In the genomic region with DNA sequence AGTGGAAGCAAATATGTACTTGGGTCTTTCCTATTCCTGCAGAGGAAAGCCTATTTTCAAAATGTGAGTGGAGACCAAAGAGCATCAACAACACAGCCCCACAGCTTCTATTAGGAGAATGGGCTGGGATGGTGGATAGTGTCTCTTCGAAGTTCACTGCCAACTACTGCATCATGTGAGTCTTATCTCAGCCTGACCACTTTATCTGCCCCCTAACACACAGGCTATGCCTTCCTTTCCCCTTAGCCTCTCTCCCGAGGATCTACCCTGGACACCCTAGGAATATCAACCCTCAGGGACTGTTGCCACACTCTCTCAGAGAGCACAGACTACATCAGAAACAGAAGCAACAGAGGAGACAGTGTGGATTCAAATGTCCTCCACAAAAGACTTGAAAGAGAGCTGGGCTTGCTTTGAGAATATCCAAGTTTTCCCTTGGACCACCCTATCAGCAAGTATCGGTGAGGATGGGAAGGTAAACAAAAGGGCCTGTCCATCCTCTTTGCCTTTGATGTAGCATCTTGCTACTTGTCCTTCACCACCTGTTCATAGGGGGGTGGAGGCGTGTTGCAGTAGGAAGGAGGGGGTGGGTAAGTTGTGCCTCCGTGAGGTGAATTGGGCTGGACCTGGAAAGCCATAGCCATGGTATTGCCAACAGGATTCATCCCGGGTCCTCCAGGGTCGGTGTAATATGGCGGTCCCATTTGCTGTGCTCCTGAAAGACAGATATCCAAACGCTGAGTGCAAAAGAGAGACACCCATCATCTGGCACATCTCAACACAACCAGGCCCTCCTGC, we compare ENCODE assay signal across 19 mouse cellular contexts. TPM values are rescaled to one million over a fixed set of nuclear protein-coding genes. Genes with fewer than 3 reads are reported as not detected.
A peak's percentile ranks its signal among the peaks of the same experiment; 100 is the strongest.
DNase-seq lines count a peak whose midpoint lies in the region; ATAC-seq lines count a peak whose summit lies in the region.
"Had no signal": no experiment of that assay in that cellular context is flagged by ENCODE, and none has a peak within 500 bp of the region (broad histone marks: within the 10 kb centered on the region; RNA-seq: fewer than 3 reads in every experiment).

No protein-coding gene starts in this region.

- no peak overlapping the region for H3K9ac ChIP-seq in midbrain, embryonic 11.5 days (ENCODE audit: low read length)
- H3K9ac ChIP-seq in midbrain, embryonic 13.5 days (replicated peaks) = no peak overlapping the region
- peak overlapping the region; percentile 58 for H3K9ac ChIP-seq in liver, embryonic 12.5 days
- no peak overlapping the region for H3K9ac ChIP-seq in kidney, embryonic 16.5 days (replicated peaks; ENCODE audit: low read length)
- H3K9ac ChIP-seq: embryonic facial prominence, embryonic 15.5 days; hindbrain, embryonic 12.5 days; limb, embryonic 12.5 days; lung, embryonic 14.5 days; midbrain, embryonic 12.5 days had no signal

- H3K4me2 ChIP-seq in midbrain, embryonic 11.5 days = no peak overlapping the region
- no peak overlapping the region for H3K4me2 ChIP-seq in midbrain, embryonic 13.5 days (replicated peaks)
- H3K4me2 ChIP-seq in liver, embryonic 12.5 days = peak overlapping the region; percentile 53
- H3K4me2 ChIP-seq in kidney, embryonic 16.5 days (replicated peaks; ENCODE audit: low read depth, low read length) = no peak overlapping the region
- H3K4me2 ChIP-seq: embryonic facial prominence, embryonic 15.5 days; hindbrain, embryonic 12.5 days; limb, embryonic 12.5 days; lung, embryonic 14.5 days; midbrain, embryonic 12.5 days had no signal

- intact Hi-C loops in heart, postnatal 25 days (cut with DNase I) = no loop called here

- no peak for ATAC-seq in midbrain, embryonic 11.5 days (ENCODE audit: low FRiP score)
- ATAC-seq in midbrain, embryonic 13.5 days = no peak
- ATAC-seq in liver, embryonic 12.5 days = peak; percentile 98
- peak; percentile 71 for ATAC-seq in megakaryocyte progenitor cell, adult 5-6 weeks (replicated peaks; ENCODE audit: poor library complexity)
- ATAC-seq in kidney, embryonic 16.5 days (ENCODE audit: low FRiP score, low TSS enrichment) = no peak
- ATAC-seq: inflammation-experienced regulatory T-cells, adult 6 months had no signal

- H3K4me1 ChIP-seq in midbrain, embryonic 11.5 days (ENCODE audit: control insufficient read depth, insufficient read depth, low read length) = no peaks in the 10 kb centered on the region
- no peaks in the 10 kb centered on the region for H3K4me1 ChIP-seq in midbrain, embryonic 13.5 days (replicated peaks)
- peaks cover 52% of the 10 kb centered on the region for H3K4me1 ChIP-seq in liver, embryonic 12.5 days
- no peaks in the 10 kb centered on the region for H3K4me1 ChIP-seq in kidney, embryonic 16.5 days (ENCODE audit: insufficient read depth, low read length)
- H3K4me1 ChIP-seq: embryonic facial prominence, embryonic 15.5 days; hindbrain, embryonic 12.5 days; limb, embryonic 12.5 days; midbrain, embryonic 12.5 days had no signal

- no peak overlapping the region for H3K27ac ChIP-seq in midbrain, embryonic 11.5 days (ENCODE audit: low read depth, low read length)
- H3K27ac ChIP-seq in midbrain, embryonic 13.5 days = no peak overlapping the region
- peak overlapping the region; percentile 80 for H3K27ac ChIP-seq in liver, embryonic 12.5 days
- H3K27ac ChIP-seq in kidney, embryonic 16.5 days (ENCODE audit: low read length) = no peak overlapping the region
- H3K27ac ChIP-seq: embryonic facial prominence, embryonic 15.5 days; hindbrain, embryonic 12.5 days; limb, embryonic 12.5 days; midbrain, embryonic 12.5 days had no signal

- H3K27me3 ChIP-seq in midbrain, embryonic 11.5 days (ENCODE audit: control insufficient read depth, insufficient read depth, low read length) = no peaks in the 10 kb centered on the region
- no peaks in the 10 kb centered on the region for H3K27me3 ChIP-seq in midbrain, embryonic 13.5 days
- H3K27me3 ChIP-seq in liver, embryonic 12.5 days (replicated peaks) = no peaks in the 10 kb centered on the region
- no peaks in the 10 kb centered on the region for H3K27me3 ChIP-seq in kidney, embryonic 16.5 days (ENCODE audit: insufficient read depth, low read length)
- H3K27me3 ChIP-seq: embryonic facial prominence, embryonic 15.5 days; hindbrain, embryonic 12.5 days; limb, embryonic 12.5 days; midbrain, embryonic 12.5 days had no signal

- WGBS in midbrain, embryonic 11.5 days = 91% methylated on average over 9 of the region's 9 CpGs
- 96% methylated on average over 9 of the region's 9 CpGs for WGBS in midbrain, embryonic 13.5 days
- WGBS in liver, embryonic 12.5 days (ENCODE audit: insufficient replicate concordance) = 65% methylated on average over 9 of the region's 9 CpGs
- WGBS in kidney, embryonic 16.5 days = 90% methylated on average over 9 of the region's 9 CpGs

- no peaks in the 10 kb centered on the region for H3K9me3 ChIP-seq in midbrain, embryonic 11.5 days (ENCODE audit: control insufficient read depth, low read length)
- no peaks in the 10 kb centered on the region for H3K9me3 ChIP-seq in midbrain, embryonic 13.5 days
- H3K9me3 ChIP-seq in liver, embryonic 12.5 days (replicated peaks) = no peaks in the 10 kb centered on the region
- no peaks in the 10 kb centered on the region for H3K9me3 ChIP-seq in kidney, embryonic 16.5 days (ENCODE audit: low read length)
- H3K9me3 ChIP-seq: embryonic facial prominence, embryonic 15.5 days; hindbrain, embryonic 12.5 days; limb, embryonic 12.5 days; midbrain, embryonic 12.5 days had no signal

- H3K36me3 ChIP-seq in midbrain, embryonic 11.5 days (ENCODE audit: control insufficient read depth, insufficient read depth, low read length) = no peaks in the 10 kb centered on the region; the same call in 1 of the 2 replicates
- peaks cover 44% of the 10 kb centered on the region for H3K36me3 ChIP-seq in midbrain, embryonic 13.5 days
- H3K36me3 ChIP-seq in liver, embryonic 12.5 days = peaks cover 61% of the 10 kb centered on the region
- H3K36me3 ChIP-seq in kidney, embryonic 16.5 days (ENCODE audit: insufficient read depth, low read length) = peaks cover 30% of the 10 kb centered on the region
- H3K36me3 ChIP-seq: embryonic facial prominence, embryonic 15.5 days had no signal

- H3K4me3 ChIP-seq in midbrain, embryonic 11.5 days (ENCODE audit: low read depth, low read length) = no peak overlapping the region
- H3K4me3 ChIP-seq in midbrain, embryonic 13.5 days (replicated peaks) = no peak overlapping the region
- H3K4me3 ChIP-seq in liver, embryonic 12.5 days = peak overlapping the region; percentile 8; the same call in 1 of the 2 replicates
- no peak overlapping the region for H3K4me3 ChIP-seq in kidney, embryonic 16.5 days (ENCODE audit: low read length)
- H3K4me3 ChIP-seq: embryonic facial prominence, embryonic 15.5 days; hindbrain, embryonic 12.5 days; limb, embryonic 12.5 days; midbrain, embryonic 12.5 days had no signal

- DNase-seq in heart, adult 11 months = peak; percentile 60
- DNase-seq in heart, postnatal 25 days (ENCODE audit: low spot score) = no peak
- peak; percentile 21 for DNase-seq in midbrain, embryonic 11.5 days (ENCODE audit: low spot score, missing footprints)
- DNase-seq in thymus, postnatal 36 days = no peak
- DNase-seq: adrenal gland, postnatal 10 days; cerebellum, adult 8-10 months; gastrocnemius, postnatal 36 days; kidney, adult 18-20 months; kidney, postnatal 14 days; lung, embryonic 14.5 days had no signal

RNA-seq across cellular contexts. Expression of a gene that starts 51.8 kb away (rescaled TPM):
- 10 to 100 TPM; 11.8 to 13.9 TPM for total RNA-seq in heart, postnatal 25 days (2021)
- polyA plus RNA-seq in midbrain, embryonic 11.5 days (2014; fragmentation: Nextera tagmentation; extraction: Ambion mirVana) = 58.4 and 59.3 TPM in 2 replicates
- 80.1 and 89.0 TPM in 2 replicates for polyA plus RNA-seq in midbrain, embryonic 13.5 days (2015; fragmentation: Nextera tagmentation; extraction: Ambion mirVana)
- polyA plus RNA-seq in liver, embryonic 12.5 days (2016; fragmentation: Nextera tagmentation; extraction: Ambion mirVana) = 17.1 and 18.7 TPM in 2 replicates
- total RNA-seq in megakaryocyte progenitor cell, adult 5-6 weeks (2015) = 30.8 and 41.8 TPM in 2 replicates
- 39.5 and 43.0 TPM in 2 replicates for total RNA-seq in megakaryocyte progenitor cell, adult 5-6 weeks (2017)
- 33.1 and 34.5 TPM in 2 replicates for polyA plus RNA-seq in kidney, embryonic 16.5 days (2015; fragmentation: Nextera tagmentation; extraction: Ambion mirVana)

Comparison
In these comparisons a context has a peak if more than half of its experiments do, and no peak if none do; other contexts are left out.
1. DNase-seq: peak in heart, adult 11 months (single experiment) and midbrain, embryonic 11.5 days (single experiment); none in heart, postnatal 25 days (single experiment) and thymus, postnatal 36 days (0 of 2).
2. ATAC-seq: peak in liver, embryonic 12.5 days (single experiment) and megakaryocyte progenitor cell, adult 5-6 weeks (single experiment); none in midbrain, embryonic 11.5 days (single experiment), midbrain, embryonic 13.5 days (single experiment) and kidney, embryonic 16.5 days (single experiment).